Mouse (Mus musculus) limb, embryonic 12.5 days (tissue): ENCODE measurements around the gene Cytl1. TPM values are rescaled to one million over a fixed set of nuclear protein-coding genes. Genes with fewer than 3 reads are reported as not detected.

ENCODE experiments used
- ATAC-seq: fragments of 200-750 bp; cut with Nextera tagmentation; 2 replicates; pipeline ENCODE4 v1.8.0; 2017; ENCODE audit warnings: low read depth, moderate TSS enrichment; ENCODE audit not compliant: insufficient number of reproducible peaks, insufficient read depth, low FRiP score, low TSS enrichment
- H3K27ac ChIP-seq: fragments of 300-500 bp; sonication (generic); 2 replicates; pipeline ENCODE4 v1.5.1; 2016; ENCODE audit warnings: mild to moderate bottlenecking, moderate library complexity
- H3K27me3 ChIP-seq: fragments of 300-500 bp; sonication (generic); 2 replicates; pipeline ENCODE4 v1.6.1; 2016; ENCODE audit warnings: mild to moderate bottlenecking, moderate library complexity
- H3K36me3 ChIP-seq: fragments of 300-500 bp; sonication (generic); 2 replicates; pipeline ENCODE4 v1.6.1; 2016; ENCODE audit warnings: mild to moderate bottlenecking, moderate library complexity
- H3K4me1 ChIP-seq: fragments of 300-500 bp; sonication (generic); replicated peaks from 2 replicates; pipeline ENCODE4 v1.6.1; 2016
- H3K4me2 ChIP-seq: fragments of 300-500 bp; sonication (generic); 2 replicates; pipeline ENCODE4 v1.6.1; 2016; ENCODE audit warnings: mild to moderate bottlenecking, moderate library complexity
- H3K4me3 ChIP-seq: fragments of 300-500 bp; sonication (generic); replicated peaks from 2 replicates; pipeline ENCODE4 v1.5.1; 2016; ENCODE audit warnings: mild to moderate bottlenecking
- H3K9ac ChIP-seq: fragments of 300-500 bp; sonication (generic); replicated peaks from 2 replicates; pipeline ENCODE4 v1.6.1; 2016; ENCODE audit warnings: mild to moderate bottlenecking, moderate library complexity
- H3K9me3 ChIP-seq: fragments of 300-500 bp; sonication (generic); 2 replicates; pipeline ENCODE4 v1.6.1; 2016; ENCODE audit warnings: mild to moderate bottlenecking, moderate library complexity
- WGBS: fragments of 180-500 bp; shearing (Covaris S2); methylation state at CpG from one replicate; pipeline ENCODE4 v1.1.7; 2016; 5-methylcytosine and 5-hydroxymethylcytosine counted together
- polyA plus RNA-seq: library from polyadenylated mRNA; unstranded; fragments of >200 nt; fragmentation: Nextera tagmentation; extraction: Ambion mirVana; gene quantifications from 2 replicates; pipeline ENCODE4 v1.2.1, GENCODE M21; 2016

Cytl1 gene
- polyA plus RNA-seq: 7.9 and 14.6 TPM in 2 replicates

DNA sequence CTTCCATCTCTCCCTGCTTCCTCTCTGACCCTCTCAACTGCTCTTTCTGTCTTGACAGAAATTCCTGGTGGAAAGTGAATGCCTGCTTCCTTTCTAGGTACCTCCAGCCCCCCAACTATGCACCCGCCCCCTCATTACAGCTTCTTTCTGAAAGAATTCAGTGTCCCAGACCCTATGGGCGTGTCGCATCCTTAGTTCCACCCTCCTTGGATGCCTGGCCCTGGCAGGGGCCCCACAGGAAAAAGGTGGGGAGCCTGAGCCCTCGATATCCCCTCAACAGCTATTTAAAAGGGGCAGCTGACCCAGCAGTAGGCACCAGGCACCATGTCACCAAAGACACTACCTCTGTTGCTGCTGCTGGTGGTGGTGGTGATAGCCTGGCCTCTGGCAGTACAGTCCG lies at the start of gene Cytl1:
Gene Cytl1, plus strand, starts transcription at position 296 of the 400 bp plus-strand sequence.
- no peak within 1 kb of the TSS for H3K4me3 ChIP-seq
- H3K9me3 ChIP-seq: no peaks in the 10 kb centered on the region
- no peak within 1 kb of the TSS for H3K27ac ChIP-seq
- no peak within 1 kb of the TSS for H3K9ac ChIP-seq
- H3K27me3 ChIP-seq: peaks cover 31% of the 10 kb centered on the region; the same call in 1 of the 2 replicates
- 45% methylated on average over 5 of the region's 5 CpGs for WGBS
- H3K4me2 ChIP-seq: no peak within 1 kb of the TSS
- H3K4me1 ChIP-seq: peaks cover 15% of the 10 kb centered on the region
- no peak for ATAC-seq
- H3K36me3 ChIP-seq: no peaks in the 10 kb centered on the region

GRCm38 (mm10) chr5:37692759-37693158 lies 42.6 kb upstream of the Cytl1 start:
- Histone ChIP-seq H3K36me3 (no peaks in the 10 kb centered on the region), H3K27ac (no peak overlapping the region), H3K27me3 (peaks cover 11% of the 10 kb centered on the region), H3K9ac (no peak overlapping the region), H3K4me3 (no peak overlapping the region), H3K4me2 (no peak overlapping the region), H3K9me3 (peaks cover 3% of the 10 kb centered on the region; the same call in 1 of the 2 replicates), H3K4me1 (no peaks in the 10 kb centered on the region)
- 87% methylated on average over 3 of the region's 3 CpGs for WGBS
- no peak for ATAC-seq

GRCm38 (mm10) chr5:37695773-37696172 lies 39.5 kb upstream of the Cytl1 start:
- Histone ChIP-seq H3K27ac (no peak overlapping the region), H3K4me3 (no peak overlapping the region), H3K9me3 (peaks cover 3% of the 10 kb centered on the region; the same call in 1 of the 2 replicates), H3K4me2 (no peak overlapping the region), H3K9ac (no peak overlapping the region), H3K27me3 (peaks cover 11% of the 10 kb centered on the region), H3K36me3 (no peaks in the 10 kb centered on the region), H3K4me1 (no peaks in the 10 kb centered on the region)
- WGBS: 55% methylated on average over 4 of the region's 4 CpGs
- no peak for ATAC-seq

- no peak for ATAC-seq
- 82% methylated on average over 7 of the region's 7 CpGs for WGBS
Measured at GRCm38 (mm10) chr5:37697286-37697685, 38.0 kb upstream of the Cytl1 start.

DNA sequence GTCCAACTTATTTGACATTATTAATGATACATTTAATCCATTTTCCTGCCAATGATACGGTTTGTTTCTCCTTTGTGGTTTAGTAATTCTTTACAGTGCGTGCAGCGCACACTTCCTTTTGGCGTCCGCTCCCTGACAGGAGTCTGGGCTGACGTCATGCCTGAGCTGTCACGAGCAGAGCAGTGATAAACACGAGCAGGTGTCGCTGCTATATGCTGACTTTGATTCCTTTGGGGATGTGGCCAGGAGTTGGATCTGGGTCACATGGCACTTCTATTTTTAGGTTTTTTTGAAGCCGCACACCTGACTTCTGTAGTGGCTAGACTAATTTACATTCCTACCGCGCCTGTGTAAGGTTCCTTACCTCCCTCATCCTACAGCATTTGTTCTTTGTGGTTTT lies 35.6 kb upstream of the Cytl1 start:
- no peak overlapping the region for H3K9ac ChIP-seq
- H3K4me2 ChIP-seq: no peak overlapping the region
- H3K27me3 ChIP-seq: peaks cover 7% of the 10 kb centered on the region
- no peak overlapping the region for H3K4me3 ChIP-seq
- H3K4me1 ChIP-seq: no peaks in the 10 kb centered on the region
- WGBS: 77% methylated on average over 12 of the region's 12 CpGs
- H3K27ac ChIP-seq: no peak overlapping the region
- H3K9me3 ChIP-seq: no peaks in the 10 kb centered on the region; the same call in 1 of the 2 replicates
- no peaks in the 10 kb centered on the region for H3K36me3 ChIP-seq
- ATAC-seq: no peak

More at GRCm38 (mm10) chr5:37697286-37697685, 38.0 kb upstream of the Cytl1 start:
- H3K4me2 ChIP-seq: no peak overlapping the region
- H3K4me3 ChIP-seq: no peak overlapping the region
- no peak overlapping the region for H3K9ac ChIP-seq
- no peaks in the 10 kb centered on the region for H3K4me1 ChIP-seq
- H3K27me3 ChIP-seq: peaks cover 7% of the 10 kb centered on the region
- H3K27ac ChIP-seq: no peak overlapping the region
- H3K36me3 ChIP-seq: no peaks in the 10 kb centered on the region
- no peaks in the 10 kb centered on the region; the same call in 1 of the 2 replicates for H3K9me3 ChIP-seq

GRCm38 (mm10) chr5:37704962-37705361 lies 30.4 kb upstream of the Cytl1 start:
- no peaks in the 10 kb centered on the region for H3K27me3 ChIP-seq
- 83% methylated on average over 2 of the region's 2 CpGs for WGBS
- peaks cover 4% of the 10 kb centered on the region; the same call in 1 of the 2 replicates for H3K9me3 ChIP-seq
- H3K4me1 ChIP-seq: no peaks in the 10 kb centered on the region
- no peak for ATAC-seq
- H3K27ac ChIP-seq: no peak overlapping the region
- no peaks in the 10 kb centered on the region for H3K36me3 ChIP-seq
- no peak overlapping the region for H3K9ac ChIP-seq
- H3K4me2 ChIP-seq: no peak overlapping the region
- H3K4me3 ChIP-seq: no peak overlapping the region

- H3K9me3 ChIP-seq: peaks cover 4% of the 10 kb centered on the region; the same call in 1 of the 2 replicates
- no peak overlapping the region for H3K27ac ChIP-seq
- H3K9ac ChIP-seq: no peak overlapping the region
- H3K4me1 ChIP-seq: no peaks in the 10 kb centered on the region
- H3K27me3 ChIP-seq: no peaks in the 10 kb centered on the region
- no peak overlapping the region for H3K4me2 ChIP-seq
- ATAC-seq: no peak
- 61% methylated on average over 3 of the region's 3 CpGs for WGBS
- no peaks in the 10 kb centered on the region for H3K36me3 ChIP-seq
- no peak overlapping the region for H3K4me3 ChIP-seq
Measured at GRCm38 (mm10) chr5:37708124-37708523, 27.2 kb upstream of the Cytl1 start.

GRCm38 (mm10) chr5:37709257-37709904 lies 25.9 kb upstream of the Cytl1 start:
- Histone ChIP-seq H3K9ac (no peak overlapping the region), H3K4me1 (no peaks in the 10 kb centered on the region), H3K4me2 (no peak overlapping the region), H3K4me3 (no peak overlapping the region), H3K9me3 (peaks cover 4% of the 10 kb centered on the region; the same call in 1 of the 2 replicates), H3K27ac (no peak overlapping the region), H3K27me3 (peaks cover 6% of the 10 kb centered on the region), H3K36me3 (no peaks in the 10 kb centered on the region)
- 83% methylated on average over 5 of the region's 5 CpGs for WGBS
- ATAC-seq: no peak

DNA sequence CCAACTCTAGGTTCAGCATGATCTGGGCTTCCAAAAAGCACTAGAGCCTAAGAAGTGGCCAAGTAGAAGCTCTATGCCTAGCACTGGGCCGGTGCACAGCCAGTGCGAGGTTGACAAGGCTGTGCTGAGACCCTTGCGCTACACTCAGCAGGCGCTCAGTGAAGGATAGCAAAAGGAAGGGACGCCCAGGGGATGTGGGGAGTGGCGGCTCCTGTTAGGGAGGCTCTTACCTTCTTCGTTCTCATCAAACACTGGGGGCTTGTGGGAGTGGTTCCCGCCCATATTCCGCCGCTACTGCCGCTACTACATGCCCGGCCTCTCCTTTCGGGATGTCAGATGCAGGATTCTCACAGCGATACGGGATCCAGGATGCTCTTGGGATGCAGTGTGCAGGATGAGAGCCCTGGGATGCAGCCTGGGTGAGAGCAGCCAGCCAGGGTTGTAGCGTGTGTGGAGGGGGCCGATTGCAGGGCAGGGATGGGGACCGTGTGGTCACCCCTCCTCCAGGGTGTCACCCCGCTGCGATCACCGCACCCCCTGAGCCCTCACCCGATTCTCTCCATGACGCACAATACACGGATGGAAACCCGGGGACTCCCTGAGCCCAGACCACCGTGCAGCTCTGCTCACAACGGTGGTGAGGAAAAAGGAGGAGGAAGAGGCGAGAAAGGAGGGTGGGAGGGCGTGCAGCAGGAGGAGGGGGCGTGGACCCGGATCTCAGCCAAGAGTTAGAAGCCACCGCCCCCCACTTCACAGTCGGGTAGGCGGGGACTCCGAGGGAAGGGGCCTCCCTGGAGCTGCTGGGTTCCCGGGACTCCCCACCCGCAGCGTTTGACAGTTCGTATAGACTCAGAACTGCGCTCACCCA lies 18.6 kb upstream of the Cytl1 start, which contains the start of gene Stk32b:
Gene Stk32b, minus strand, starts transcription at position 667 of the 868 bp plus-strand sequence.
- no peaks in the 10 kb centered on the region for H3K9me3 ChIP-seq
- peak within 1 kb of the TSS; percentile 92 for H3K4me2 ChIP-seq
- H3K27me3 ChIP-seq: peaks cover 54% of the 10 kb centered on the region
- H3K36me3 ChIP-seq: no peaks in the 10 kb centered on the region
- 1% methylated on average over 40 of the region's 40 CpGs for WGBS
- H3K4me3 ChIP-seq: peak within 1 kb of the TSS; percentile 50
- peak within 1 kb of the TSS; percentile 57 for H3K9ac ChIP-seq
- H3K4me1 ChIP-seq: peaks cover 23% of the 10 kb centered on the region
- peak; percentile 72 for ATAC-seq
- no peak within 1 kb of the TSS for H3K27ac ChIP-seq

GRCm38 (mm10) chr5:37717384-37717963 lies 17.8 kb upstream of the Cytl1 start:
- H3K36me3 ChIP-seq: no peaks in the 10 kb centered on the region
- H3K27ac ChIP-seq: no peak overlapping the region
- H3K9ac ChIP-seq: peak overlapping the region; percentile 57; the same call in 1 of the 2 replicates
- H3K27me3 ChIP-seq: peaks cover 54% of the 10 kb centered on the region
- WGBS: under 1% methylated on average over 14 of the region's 14 CpGs
- H3K4me3 ChIP-seq: peak overlapping the region; percentile 50
- peak; percentile 54; the same call in 1 of the 2 replicates for ATAC-seq
- H3K4me1 ChIP-seq: peaks cover 23% of the 10 kb centered on the region
- no peaks in the 10 kb centered on the region for H3K9me3 ChIP-seq
- H3K4me2 ChIP-seq: peak overlapping the region; percentile 92

GRCm38 (mm10) chr5:37720670-37721069 lies 14.6 kb upstream of the Cytl1 start:
- no peak overlapping the region for H3K4me3 ChIP-seq
- peaks cover 41% of the 10 kb centered on the region for H3K27me3 ChIP-seq
- H3K4me1 ChIP-seq: peaks cover 32% of the 10 kb centered on the region
- H3K27ac ChIP-seq: peak overlapping the region; percentile 26; the same call in 1 of the 2 replicates
- 15% methylated on average over 6 of the region's 6 CpGs for WGBS
- no peak overlapping the region for H3K9ac ChIP-seq
- no peaks in the 10 kb centered on the region for H3K36me3 ChIP-seq
- no peaks in the 10 kb centered on the region; the same call in 1 of the 2 replicates for H3K9me3 ChIP-seq
- ATAC-seq: no peak
- peak overlapping the region; percentile 3; the same call in 1 of the 2 replicates for H3K4me2 ChIP-seq
